Mouse (Mus musculus) limb, embryonic 14.5 days (tissue): Measurements from ENCODE around the gene 4921539E11Rik. TPM values are rescaled to one million over a fixed set of nuclear protein-coding genes. Genes with fewer than 3 reads are reported as not detected.

Source experiments
- ATAC-seq: fragments of 200-750 bp; cut with Nextera tagmentation; 2 replicates; pipeline ENCODE4 v1.8.0; 2017; ENCODE audit warnings: low read depth, moderate number of reproducible peaks, moderate TSS enrichment; ENCODE audit not compliant: low FRiP score
- DNase-seq: peaks from one replicate; pipeline ENCODE4 v3.0.0-alpha.2; 2015; ENCODE audit warnings: low spot score
- H3K27ac ChIP-seq: fragments of 300-500 bp; sonication (generic); replicated peaks from 2 replicates; pipeline ENCODE4 v1.5.1; 2014; ENCODE audit warnings: low read depth, mild to moderate bottlenecking, low read length, moderate library complexity, mixed read lengths
- H3K27me3 ChIP-seq: fragments of 300-500 bp; sonication (generic); 2 replicates; pipeline ENCODE4 v1.6.1; 2014; ENCODE audit warnings: low read length, mixed read lengths; ENCODE audit not compliant: control insufficient read depth, insufficient read depth
- H3K36me3 ChIP-seq: fragments of 300-500 bp; sonication (generic); 2 replicates; pipeline ENCODE4 v1.6.1; 2014; ENCODE audit warnings: mild to moderate bottlenecking, low read length, moderate library complexity, mixed read lengths; ENCODE audit not compliant: control insufficient read depth, insufficient read depth
- H3K4me1 ChIP-seq: fragments of 300-500 bp; sonication (generic); 2 replicates; pipeline ENCODE4 v1.6.1; 2014; ENCODE audit warnings: antibody characterized with exemption, low read length, mixed read lengths; ENCODE audit not compliant: control insufficient read depth, insufficient read depth
- H3K4me2 ChIP-seq: fragments of 300-500 bp; sonication (generic); replicated peaks from 2 replicates; pipeline ENCODE4 v1.6.1; 2014; ENCODE audit warnings: low read depth, mild to moderate bottlenecking, low read length, moderate library complexity; ENCODE audit not compliant: severe bottlenecking
- H3K4me3 ChIP-seq: fragments of 300-500 bp; sonication (generic); replicated peaks from 2 replicates; pipeline ENCODE4 v1.5.1; 2014; ENCODE audit warnings: low read length
- H3K9ac ChIP-seq: fragments of 300-500 bp; sonication (generic); 2 replicates; pipeline ENCODE4 v1.6.1; 2014; ENCODE audit warnings: mild to moderate bottlenecking, low read depth, low read length, moderate library complexity; ENCODE audit not compliant: severe bottlenecking
- H3K9me3 ChIP-seq: fragments of 300-500 bp; sonication (generic); 2 replicates; pipeline ENCODE4 v1.6.1; 2016; ENCODE audit warnings: low read length; ENCODE audit not compliant: control insufficient read depth
- POLR2A ChIP-seq: fragments of 200-500 bp; IDR thresholded peaks from 2 replicates; pipeline ENCODE4 v1.8.0; 2012; ENCODE audit warnings: inconsistent platforms, mild to moderate bottlenecking, moderate library complexity, borderline replicate concordance; ENCODE audit not compliant: insufficient read depth, insufficient read length; ENCODE audit errors: extremely low read depth
- WGBS: fragments of 180-500 bp; shearing (Covaris S2); extraction: QIAGEN DNeasy Blood & Tissue Kit; methylation state at CpG from one replicate; pipeline ENCODE4 v1.1.7; 2014; 5-methylcytosine and 5-hydroxymethylcytosine counted together
- polyA plus RNA-seq, 2 experiments: library from polyadenylated mRNA; depleted of rRNA in 1 of 2; stranded (reverse) in 1 of 2; unstranded in 1 of 2; fragments of >200 nt; fragmentation: Nextera tagmentation in 1 of 2; extraction: Ambion mirVana in 1 of 2; gene quantifications; 2 replicates each; pipeline versions ENCODE4 v1.2.1 to v1.2.3; 2012 to 2014

4921539E11Rik gene
- polyA plus RNA-seq, 2 experiments, result not detected

DNA sequence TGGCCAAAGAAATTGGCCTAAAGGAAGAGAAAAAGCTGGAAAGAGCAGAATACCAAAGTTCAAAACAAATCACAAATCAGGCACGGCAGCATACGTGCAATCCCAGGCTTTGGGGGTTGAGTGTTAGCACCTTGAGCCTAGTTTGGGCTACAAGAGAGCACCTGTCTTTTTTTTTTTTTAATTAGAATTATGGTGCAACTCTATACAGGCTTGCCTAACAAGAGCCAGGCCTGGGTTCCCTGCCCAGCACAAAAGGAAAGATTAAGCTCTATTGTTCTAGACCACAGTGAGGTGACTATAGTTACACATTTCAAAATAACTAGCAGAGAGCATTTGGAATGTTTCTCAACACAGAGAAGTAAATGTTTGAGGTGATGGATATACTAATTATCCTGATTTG lies 42.9 kb downstream of the 4921539E11Rik start:
- ATAC-seq (no peak), DNase-seq (no peak)
- no peaks in the 10 kb centered on the region for H3K9me3 ChIP-seq
- WGBS, result 93% methylated on average over 2 of the region's 2 CpGs
- no peak overlapping the region for H3K4me3 ChIP-seq
- no peak overlapping the region for H3K4me2 ChIP-seq
- H3K27me3 ChIP-seq, result no peaks in the 10 kb centered on the region
- TF ChIP-seq POLR2A, result no peak
- H3K9ac ChIP-seq, result no peak overlapping the region
- no peaks in the 10 kb centered on the region for H3K36me3 ChIP-seq
- H3K4me1 ChIP-seq, result no peaks in the 10 kb centered on the region
- no peak overlapping the region for H3K27ac ChIP-seq

DNA sequence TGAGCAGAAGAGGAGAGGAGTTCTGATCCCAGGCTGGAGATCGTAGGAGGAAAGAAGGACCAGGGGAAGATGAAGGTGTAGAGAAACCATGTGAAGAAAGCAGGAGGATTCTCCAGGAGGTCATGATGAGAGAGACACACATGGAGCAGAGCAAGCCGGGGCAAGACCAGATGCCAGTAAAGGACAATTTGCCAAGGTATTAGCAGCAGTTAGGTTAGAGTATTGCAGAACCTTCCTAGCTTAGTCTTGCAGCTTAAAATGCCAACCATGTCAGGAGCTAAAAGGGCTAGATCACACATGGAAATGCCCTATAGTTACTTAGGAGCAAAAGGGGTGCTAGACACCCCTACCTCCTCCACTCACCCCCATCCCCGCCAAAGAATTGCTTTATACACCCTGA lies 43.4 kb downstream of the 4921539E11Rik start:
- H3K27ac ChIP-seq, result no peak overlapping the region
- H3K4me2 ChIP-seq, result no peak overlapping the region
- H3K27me3 ChIP-seq, result no peaks in the 10 kb centered on the region
- no peaks in the 10 kb centered on the region for H3K9me3 ChIP-seq
- no peak for DNase-seq
- no peak overlapping the region for H3K4me3 ChIP-seq
- H3K9ac ChIP-seq, result no peak overlapping the region
- whole genome bisulfite sequencing, result 75% methylated on average over 3 of the region's 3 CpGs
- no peaks in the 10 kb centered on the region for H3K4me1 ChIP-seq
- no peak for TF ChIP-seq POLR2A
- H3K36me3 ChIP-seq, result no peaks in the 10 kb centered on the region
- ATAC-seq, result no peak

GRCm38 (mm10) chr4:103232156-103232555 lies 58.5 kb downstream of the 4921539E11Rik start:
- no peak overlapping the region for H3K9ac ChIP-seq
- H3K4me1 ChIP-seq, result no peaks in the 10 kb centered on the region
- ATAC-seq (no peak), DNase-seq (no peak)
- H3K9me3 ChIP-seq, result peaks cover 4% of the 10 kb centered on the region; the same call in 1 of the 2 replicates
- H3K27me3 ChIP-seq, result no peaks in the 10 kb centered on the region
- whole genome bisulfite sequencing, result 30% methylated on average over 2 of the region's 2 CpGs
- H3K4me3 ChIP-seq, result no peak overlapping the region
- H3K27ac ChIP-seq, result no peak overlapping the region
- H3K4me2 ChIP-seq, result no peak overlapping the region
- no peaks in the 10 kb centered on the region for H3K36me3 ChIP-seq
- no peak for TF ChIP-seq POLR2A

DNA sequence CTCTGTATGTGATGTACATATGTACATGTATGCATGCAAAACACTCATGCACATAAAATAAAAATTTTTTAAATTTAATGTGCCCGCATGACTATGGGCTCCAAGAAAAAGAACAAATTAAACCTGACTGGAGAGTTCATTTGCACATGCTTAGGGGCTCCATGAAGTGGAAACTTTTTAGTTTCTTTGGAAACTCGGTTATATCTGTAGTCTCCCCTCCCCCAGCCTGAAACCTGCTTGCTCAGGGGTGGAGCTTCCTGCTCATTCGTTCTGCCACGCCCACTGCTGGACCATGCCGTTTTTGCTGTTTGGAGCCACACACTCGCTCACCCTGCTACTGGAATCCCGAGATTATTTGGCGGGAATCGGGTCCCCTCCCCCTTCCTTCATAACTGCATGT lies 67.8 kb downstream of the 4921539E11Rik start:
- no peaks in the 10 kb centered on the region for H3K27me3 ChIP-seq
- no peak for TF ChIP-seq POLR2A
- no peak overlapping the region for H3K4me3 ChIP-seq
- H3K4me1 ChIP-seq, result peaks cover 7% of the 10 kb centered on the region
- H3K9me3 ChIP-seq, result no peaks in the 10 kb centered on the region
- H3K27ac ChIP-seq, result no peak overlapping the region
- ATAC-seq, result no peak
- DNase-seq, result no peak
- WGBS, result 39% methylated on average over 9 of the region's 9 CpGs
- H3K4me2 ChIP-seq, result no peak overlapping the region
- H3K9ac ChIP-seq, result no peak overlapping the region
- no peaks in the 10 kb centered on the region for H3K36me3 ChIP-seq

DNA sequence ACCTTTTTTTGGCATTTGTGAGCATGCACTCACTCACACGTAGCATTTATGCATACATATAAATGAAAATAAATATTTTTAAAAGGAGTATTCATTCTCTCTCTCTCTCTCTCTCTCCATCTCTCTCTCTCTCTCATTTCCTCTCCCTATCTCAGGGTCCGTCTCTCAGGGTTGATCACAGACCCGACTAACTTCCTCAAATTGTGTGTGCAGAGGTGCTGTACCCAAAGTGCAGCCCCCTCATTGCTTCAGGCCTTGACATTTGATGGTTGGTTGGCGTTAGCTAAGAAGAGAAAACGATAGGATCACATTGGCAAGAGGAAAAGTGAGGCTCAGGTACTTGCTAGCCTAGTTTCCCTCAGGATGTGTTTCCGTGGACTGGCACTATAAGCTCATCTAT lies 68.9 kb downstream of the 4921539E11Rik start:
- ATAC-seq (no peak), DNase-seq (no peak)
- WGBS, result 74% methylated on average over 6 of the region's 6 CpGs
- no peak overlapping the region for H3K27ac ChIP-seq
- H3K4me1 ChIP-seq, result peaks cover 7% of the 10 kb centered on the region
- no peak overlapping the region for H3K4me3 ChIP-seq
- H3K36me3 ChIP-seq, result no peaks in the 10 kb centered on the region
- H3K9me3 ChIP-seq, result no peaks in the 10 kb centered on the region
- H3K9ac ChIP-seq, result no peak overlapping the region
- H3K27me3 ChIP-seq, result no peaks in the 10 kb centered on the region
- H3K4me2 ChIP-seq, result no peak overlapping the region
- TF ChIP-seq POLR2A, result no peak

GRCm38 (mm10) chr4:103219011-103219410 lies 71.7 kb downstream of the 4921539E11Rik start:
- ATAC-seq (no peak), DNase-seq (no peak)
- no peaks in the 10 kb centered on the region for H3K27me3 ChIP-seq
- 21% methylated on average over 5 of the region's 5 CpGs for WGBS
- no peaks in the 10 kb centered on the region for H3K9me3 ChIP-seq
- H3K9ac ChIP-seq, result no peak overlapping the region
- no peaks in the 10 kb centered on the region for H3K36me3 ChIP-seq
- no peak for TF ChIP-seq POLR2A
- H3K27ac ChIP-seq, result no peak overlapping the region
- H3K4me3 ChIP-seq, result no peak overlapping the region
- H3K4me1 ChIP-seq, result peaks cover 7% of the 10 kb centered on the region
- no peak overlapping the region for H3K4me2 ChIP-seq
